Mouse (Mus musculus): ENCODE measurements around the gene Prkaca.

Gene Prkaca

GRCm38 (mm10) chr8:83972150-83973120 lies at the start of gene Prkaca:
Gene Prkaca (plus strand): TSS chr8:83972993.
- peak; percentile 99 for DNase-seq (ENCODE audit: low read depth, low spot score)

- DNase-seq (ENCODE audit: low read depth, low spot score), result no peak
Observed at GRCm38 (mm10) chr8:83924585-83924984, 48.2 kb upstream of the Prkaca start.

- no peak for DNase-seq (ENCODE audit: low read depth, low spot score)
Observed at GRCm38 (mm10) chr8:83926266-83926665, 46.5 kb upstream of the Prkaca start.

- no peak for DNase-seq (ENCODE audit: low read depth, low spot score)
Observed at GRCm38 (mm10) chr8:83934222-83934621, 38.6 kb upstream of the Prkaca start.

- no peak for DNase-seq (ENCODE audit: low read depth, low spot score)
Observed at GRCm38 (mm10) chr8:83934994-83935393, 37.8 kb upstream of the Prkaca start.

- no peak for DNase-seq (ENCODE audit: low read depth, low spot score)
Observed at GRCm38 (mm10) chr8:83935435-83935834, 37.4 kb upstream of the Prkaca start.

GRCm38 (mm10) chr8:83937645-83938044 lies 35.1 kb upstream of the Prkaca start:
- DNase-seq (ENCODE audit: low read depth, low spot score), result no peak

- DNase-seq (ENCODE audit: low read depth, low spot score), result no peak
Observed at GRCm38 (mm10) chr8:83938330-83938729, 34.5 kb upstream of the Prkaca start.

- no peak for DNase-seq (ENCODE audit: low read depth, low spot score)
Observed at GRCm38 (mm10) chr8:83941066-83941677, 31.6 kb upstream of the Prkaca start.

- DNase-seq (ENCODE audit: low read depth, low spot score), result no peak
Observed at GRCm38 (mm10) chr8:83942446-83942845, 30.3 kb upstream of the Prkaca start.

GRCm38 (mm10) chr8:83945540-83945939 lies 27.3 kb upstream of the Prkaca start:
- peak; percentile 19 for DNase-seq (ENCODE audit: low read depth, low spot score)

GRCm38 (mm10) chr8:83954749-83955105 lies 18.1 kb upstream of the Prkaca start:
- no peak for DNase-seq (ENCODE audit: low read depth, low spot score)

GRCm38 (mm10) chr8:83955106-83955957 lies 17.5 kb upstream of the Prkaca start, which contains the start of the genes Gm10644 and Asf1b:
Gene Gm10644 (minus strand): TSS chr8:83955205.
Gene Asf1b (plus strand): TSS chr8:83955507.
- DNase-seq (ENCODE audit: low read depth, low spot score), result peak; percentile 100

GRCm38 (mm10) chr8:83955958-83956218 lies 16.9 kb upstream of the Prkaca start:
- no peak for DNase-seq (ENCODE audit: low read depth, low spot score)

- DNase-seq (ENCODE audit: low read depth, low spot score), result peak; percentile 86
Observed at GRCm38 (mm10) chr8:83956789-83957188, 16.0 kb upstream of the Prkaca start.

GRCm38 (mm10) chr8:83964015-83964765 lies 8.6 kb upstream of the Prkaca start:
- DNase-seq (ENCODE audit: low read depth, low spot score), result no peak

GRCm38 (mm10) chr8:83967701-83968100 lies 5.1 kb upstream of the Prkaca start:
- DNase-seq (ENCODE audit: low read depth, low spot score), result no peak

GRCm38 (mm10) chr8:83971121-83971520 lies 1.7 kb upstream of the Prkaca start:
- DNase-seq (ENCODE audit: low read depth, low spot score), result no peak

- no peak for DNase-seq (ENCODE audit: low read depth, low spot score)
Observed at GRCm38 (mm10) chr8:83971661-83972060, 1.1 kb upstream of the Prkaca start.

- DNase-seq (ENCODE audit: low read depth, low spot score), result no peak
Observed at GRCm38 (mm10) chr8:83973161-83974031, 603 bp downstream of the Prkaca start.

All from 3T3-L1 (cell line).